In genomic region chr7:112457373-112457772, GRCm38 (mm10) we compare ENCODE assay signal across 21 mouse cellular contexts. TPM values are rescaled to one million over a fixed set of nuclear protein-coding genes. Genes with fewer than 3 reads are reported as not detected.
A peak's percentile ranks its signal among the peaks of the same experiment; 100 is the strongest.
DNase-seq lines count a peak whose midpoint lies in the region; ATAC-seq lines count a peak whose summit lies in the region.
"Had no signal": no experiment of that assay in that cellular context is flagged by ENCODE, and none has a peak within 500 bp of the region (broad histone marks: within the 10 kb centered on the region; RNA-seq: fewer than 3 reads in every experiment).

No protein-coding gene starts in this region.

- ATAC-seq in midbrain, embryonic 11.5 days (ENCODE audit: low FRiP score) = no peak
- ATAC-seq in liver, embryonic 11.5 days (replicated peaks; ENCODE audit: low FRiP score) = no peak
- ATAC-seq: activated CD4-positive, CD25-positive, alpha-beta regulatory T cell, adult 4 months; forebrain, embryonic 14.5 days; forebrain, embryonic 16.5 days had no signal

- H3K9me3 ChIP-seq in midbrain, embryonic 11.5 days (ENCODE audit: control insufficient read depth, low read length) = no peaks in the 10 kb centered on the region
- no peaks in the 10 kb centered on the region for H3K9me3 ChIP-seq in midbrain, embryonic 10.5 days (replicated peaks)
- no peaks in the 10 kb centered on the region for H3K9me3 ChIP-seq in liver, embryonic 11.5 days (ENCODE audit: control insufficient read depth, low read length)
- H3K9me3 ChIP-seq: embryonic facial prominence, embryonic 13.5 days; embryonic facial prominence, embryonic 15.5 days; forebrain, embryonic 10.5 days; forebrain, embryonic 12.5 days had no signal

- no peak overlapping the region for H3K4me2 ChIP-seq in midbrain, embryonic 11.5 days
- no peak overlapping the region for H3K4me2 ChIP-seq in liver, embryonic 11.5 days
- H3K4me2 ChIP-seq: embryonic facial prominence, embryonic 13.5 days; embryonic facial prominence, embryonic 15.5 days; forebrain, embryonic 12.5 days had no signal

- H3K27ac ChIP-seq in midbrain, embryonic 11.5 days (ENCODE audit: low read depth, low read length) = no peak overlapping the region
- H3K27ac ChIP-seq in midbrain, embryonic 10.5 days (replicated peaks) = no peak overlapping the region
- H3K27ac ChIP-seq in liver, embryonic 11.5 days (ENCODE audit: low read depth, low read length) = no peak overlapping the region
- H3K27ac ChIP-seq: embryonic facial prominence, embryonic 13.5 days; embryonic facial prominence, embryonic 15.5 days; forebrain, embryonic 10.5 days; forebrain, embryonic 12.5 days had no signal

- 96% methylated on average over 4 of the region's 4 CpGs for WGBS in midbrain, embryonic 11.5 days
- 91% methylated on average over 4 of the region's 4 CpGs for WGBS in midbrain, embryonic 10.5 days
- 90% methylated on average over 4 of the region's 4 CpGs for WGBS in liver, embryonic 11.5 days

- H3K4me3 ChIP-seq in midbrain, embryonic 11.5 days (ENCODE audit: low read depth, low read length) = no peak overlapping the region
- no peak overlapping the region for H3K4me3 ChIP-seq in midbrain, embryonic 10.5 days
- no peak overlapping the region for H3K4me3 ChIP-seq in liver, embryonic 11.5 days (ENCODE audit: low read depth, low read length)
- H3K4me3 ChIP-seq: embryonic facial prominence, embryonic 13.5 days; embryonic facial prominence, embryonic 15.5 days; forebrain, embryonic 10.5 days; forebrain, embryonic 12.5 days had no signal

- peaks cover 10% of the 10 kb centered on the region; the same call in 1 of the 2 replicates for H3K4me1 ChIP-seq in midbrain, embryonic 11.5 days (ENCODE audit: control insufficient read depth, insufficient read depth, low read length)
- peaks cover 29% of the 10 kb centered on the region for H3K4me1 ChIP-seq in midbrain, embryonic 10.5 days
- H3K4me1 ChIP-seq in liver, embryonic 11.5 days (replicated peaks; ENCODE audit: control insufficient read depth, insufficient read depth, low read length) = peaks cover 3% of the 10 kb centered on the region; the same call in 1 of the 2 replicates

- peak; percentile 62 for DNase-seq in midbrain, embryonic 11.5 days (ENCODE audit: low spot score, missing footprints)
- no peak for DNase-seq in midbrain, embryonic 10.5 days (ENCODE audit: low spot score)
- peak; percentile 81 for DNase-seq in fat pad, adult 2 months (ENCODE audit: extremely low read depth, low read depth, low spot score)
- DNase-seq in cerebellum, adult 9-11 months = no peak
- no peak for DNase-seq in liver, embryonic 11.5 days (ENCODE audit: low spot score)
- DNase-seq: adrenal gland, adult 8-10 months; adrenal gland, postnatal 14 days; adrenal gland, postnatal 36 days; cerebellum, adult 11-12 months; cerebellum, adult 2 months; cerebellum, adult 9-10 months; cerebellum, postnatal 14 days; cerebellum, postnatal 36 days; embryo, embryonic 11 days had no signal

- H3K9ac ChIP-seq in midbrain, embryonic 11.5 days (ENCODE audit: low read length) = no peak overlapping the region
- no peak overlapping the region for H3K9ac ChIP-seq in liver, embryonic 11.5 days (ENCODE audit: low read depth, low read length)
- H3K9ac ChIP-seq: embryonic facial prominence, embryonic 13.5 days; embryonic facial prominence, embryonic 15.5 days; forebrain, embryonic 12.5 days had no signal

- H3K27me3 ChIP-seq in midbrain, embryonic 11.5 days (ENCODE audit: control insufficient read depth, insufficient read depth, low read length) = no peaks in the 10 kb centered on the region
- H3K27me3 ChIP-seq in midbrain, embryonic 10.5 days (ENCODE audit: low read depth, poor library complexity, severe bottlenecking) = no peaks in the 10 kb centered on the region
- H3K27me3 ChIP-seq in liver, embryonic 11.5 days (replicated peaks; ENCODE audit: control insufficient read depth, insufficient read depth, low read length) = no peaks in the 10 kb centered on the region
- H3K27me3 ChIP-seq: embryonic facial prominence, embryonic 13.5 days; embryonic facial prominence, embryonic 15.5 days; forebrain, embryonic 12.5 days had no signal

- H3K36me3 ChIP-seq in midbrain, embryonic 11.5 days (ENCODE audit: control insufficient read depth, insufficient read depth, low read length) = no peaks in the 10 kb centered on the region
- no peaks in the 10 kb centered on the region for H3K36me3 ChIP-seq in midbrain, embryonic 10.5 days
- no peaks in the 10 kb centered on the region for H3K36me3 ChIP-seq in liver, embryonic 11.5 days (ENCODE audit: control insufficient read depth, insufficient read depth, low read length)
- H3K36me3 ChIP-seq: embryonic facial prominence, embryonic 13.5 days; embryonic facial prominence, embryonic 15.5 days; forebrain, embryonic 10.5 days; forebrain, embryonic 12.5 days had no signal

RNA-seq across cellular contexts. Expression of gene Parva, which starts 30.1 kb away (rescaled TPM):
- polyA plus RNA-seq in midbrain, embryonic 11.5 days (2014; fragmentation: Nextera tagmentation; extraction: Ambion mirVana) = 50.0 and 50.2 TPM in 2 replicates
- polyA plus RNA-seq in midbrain, embryonic 10.5 days (2016; fragmentation: Nextera tagmentation; extraction: Ambion mirVana) = 50.9 and 55.6 TPM in 2 replicates
- polyA plus RNA-seq in liver, embryonic 11.5 days (2014; fragmentation: Nextera tagmentation; extraction: Ambion mirVana) = 24.3 and 28.8 TPM in 2 replicates
- polyA plus RNA-seq: activated CD4-positive, CD25-positive, alpha-beta regulatory T cell, adult 4 months had no signal

Comparison
In these comparisons a context has a peak if more than half of its experiments do, and no peak if none do; other contexts are left out.
1. DNase-seq: peak in midbrain, embryonic 11.5 days (single experiment) and fat pad, adult 2 months (single experiment); none in midbrain, embryonic 10.5 days (single experiment), cerebellum, adult 9-11 months (single experiment) and liver, embryonic 11.5 days (single experiment).